Mouse (Mus musculus) ovary, postnatal 10 days (tissue): ENCODE data around the gene Bpgm.

Source experiments
- DNase-seq: peaks from one replicate; pipeline ENCODE4 v3.0.0; 2022; ENCODE audit warnings: low spot score

Bpgm gene

GRCm38 (mm10) chr6:34486071-34486626, 10.1 kb downstream of the Bpgm start:
- DNase-seq = no peak

DNA sequence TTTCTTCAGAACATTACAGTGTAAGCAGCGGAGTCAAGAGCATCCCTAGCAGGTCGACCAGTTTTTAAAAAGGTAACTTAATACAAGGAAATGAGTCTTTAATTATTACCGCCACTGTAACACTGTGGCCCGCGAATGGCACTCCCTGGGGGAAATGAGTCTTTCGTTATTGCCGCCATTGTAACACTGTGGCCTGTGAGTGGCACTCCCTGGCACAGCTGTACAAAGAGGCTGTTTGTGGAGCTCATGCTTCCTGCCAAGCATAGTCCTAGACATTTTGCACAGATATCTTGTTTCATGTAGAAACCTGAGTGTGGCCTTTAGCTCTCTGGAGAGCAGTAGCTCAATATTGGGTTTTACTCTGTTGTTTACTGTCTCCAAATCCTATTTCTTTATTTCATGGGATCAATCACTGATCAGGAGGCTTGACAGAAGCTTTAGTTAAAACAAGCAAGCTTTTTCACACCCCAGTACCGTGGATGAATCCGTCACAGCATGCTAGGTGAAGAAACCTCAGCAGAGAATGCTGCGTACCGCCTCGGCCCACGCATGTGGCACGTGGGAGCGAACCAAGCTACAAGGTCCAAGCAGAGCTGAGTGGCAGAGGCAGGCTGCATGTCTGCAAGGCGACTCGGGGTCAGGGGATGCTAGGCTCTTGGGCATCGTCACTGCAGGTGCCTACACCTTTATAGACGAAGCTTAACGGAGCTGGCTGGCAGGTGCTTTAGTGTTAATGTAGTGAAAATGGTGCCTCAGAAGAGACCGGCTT, 17.5 kb downstream of the Bpgm start:
- DNase-seq = no peak

DNA sequence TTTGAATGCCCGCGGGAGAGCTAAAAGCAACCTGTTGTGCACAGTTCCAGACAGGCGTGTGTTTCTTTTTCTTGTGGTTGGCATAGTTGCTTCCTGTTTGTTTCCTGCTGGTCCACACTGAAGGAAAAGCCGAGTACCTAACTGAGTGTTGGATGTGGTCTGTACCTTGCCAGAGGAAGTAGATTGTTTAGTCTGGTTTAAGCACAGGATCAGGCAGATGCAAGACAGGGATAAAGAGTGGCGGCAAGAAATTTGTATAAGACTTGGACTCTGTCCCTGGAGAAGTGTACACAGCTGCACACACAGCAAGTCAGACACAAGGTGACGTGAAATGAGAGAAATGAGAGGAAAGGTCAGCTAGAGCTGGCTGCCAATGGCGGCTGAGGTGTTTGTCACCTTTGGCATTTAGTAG, 19.1 kb downstream of the Bpgm start:
- DNase-seq = no peak

DNA sequence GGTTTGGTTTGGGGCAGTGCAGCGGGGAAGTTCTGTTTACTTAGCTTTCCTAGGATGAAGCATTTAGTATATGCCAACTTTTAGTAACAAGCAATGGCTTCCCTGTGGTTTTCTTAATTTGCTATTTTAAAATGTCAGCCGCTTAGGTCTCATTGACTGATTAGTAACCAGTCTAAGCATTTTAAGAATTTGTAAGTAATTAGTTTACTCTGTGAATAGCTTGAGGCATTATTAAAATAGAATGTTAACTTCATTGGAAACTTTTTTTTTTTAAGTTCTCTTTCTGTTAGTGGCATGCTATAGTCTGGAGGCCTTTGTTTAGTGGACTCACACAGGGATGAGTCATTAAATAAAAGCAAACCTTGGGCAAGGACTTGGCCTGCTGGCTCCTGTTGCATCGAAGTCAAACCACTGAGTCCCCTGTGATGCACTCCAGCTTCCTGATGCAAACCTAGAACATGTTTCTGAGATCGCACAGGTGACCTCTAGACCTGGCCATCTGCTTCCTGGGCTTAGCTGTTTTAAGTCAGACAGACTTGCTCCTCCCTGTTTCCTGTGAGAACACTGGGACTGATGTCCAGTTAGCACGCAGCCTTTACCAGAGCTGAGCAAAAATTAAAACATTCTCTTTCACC, 22.1 kb downstream of the Bpgm start:
- no peak for DNase-seq

- no peak for DNase-seq
These were observed 26.3 kb downstream of the Bpgm start for GRCm38 (mm10) chr6:34502291-34502690.

GRCm38 (mm10) chr6:34505957-34506356, 29.9 kb downstream of the Bpgm start:
- DNase-seq = no peak

DNA sequence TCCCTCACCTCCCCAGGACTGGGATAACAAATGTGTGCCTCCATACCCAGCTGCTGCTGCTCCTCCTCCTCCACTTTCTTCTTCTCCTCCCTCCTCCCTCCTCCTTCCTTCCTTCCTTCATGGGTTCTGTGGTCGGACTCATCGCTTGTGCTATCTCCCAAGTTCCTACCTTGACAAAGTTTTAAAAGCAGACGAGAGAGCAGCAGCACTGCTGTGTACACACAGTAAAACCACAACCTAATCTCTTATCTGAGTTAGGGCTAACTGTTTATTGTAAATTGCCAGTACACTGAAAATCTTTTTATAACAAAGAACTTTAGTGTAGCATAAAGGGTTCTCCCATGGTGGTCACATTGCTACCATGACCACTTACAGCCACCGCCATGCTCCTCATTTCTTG, 31.6 kb downstream of the Bpgm start:
- no peak for DNase-seq

DNA sequence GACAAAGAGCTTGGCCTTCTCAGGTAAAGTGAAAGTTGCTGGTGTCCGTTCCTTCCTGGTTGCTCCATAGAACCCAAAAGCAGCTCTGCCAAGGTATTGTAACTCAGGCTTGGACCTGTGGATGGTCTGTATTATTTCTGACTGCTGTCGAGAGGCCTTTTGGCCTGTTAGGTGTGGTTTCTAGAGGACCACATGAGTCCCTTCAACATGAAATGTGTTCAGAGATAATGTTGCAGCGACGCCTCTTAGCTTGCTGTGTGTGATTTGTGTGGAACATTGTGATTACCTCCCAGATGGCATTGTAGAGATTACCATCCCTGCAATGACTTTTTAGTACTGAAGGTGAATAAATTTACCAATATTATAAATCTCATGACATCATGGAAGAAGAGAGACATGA, 32.0 kb downstream of the Bpgm start:
- DNase-seq = no peak

GRCm38 (mm10) chr6:34510277-34510676, 34.3 kb downstream of the Bpgm start:
- no peak for DNase-seq

DNA sequence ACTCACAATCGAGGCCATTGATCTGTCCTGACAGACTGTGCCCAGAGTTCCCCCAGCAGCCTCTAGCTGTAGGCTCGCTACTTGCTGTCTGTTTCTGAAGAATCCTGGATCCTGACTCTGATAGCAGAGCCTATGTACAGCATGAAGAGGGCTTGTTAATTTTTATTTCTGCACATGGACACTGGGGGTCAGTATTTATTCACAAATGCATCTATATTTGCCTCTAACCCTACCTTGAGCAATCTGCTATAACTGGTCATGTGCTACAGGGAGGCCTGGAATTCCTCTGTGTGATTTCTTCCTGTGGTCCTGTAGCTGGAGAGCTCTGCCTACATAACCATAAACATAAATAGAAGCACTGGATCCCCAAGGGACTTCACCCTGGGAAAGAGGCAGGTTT, 35.4 kb downstream of the Bpgm start:
- DNase-seq = no peak

DNA sequence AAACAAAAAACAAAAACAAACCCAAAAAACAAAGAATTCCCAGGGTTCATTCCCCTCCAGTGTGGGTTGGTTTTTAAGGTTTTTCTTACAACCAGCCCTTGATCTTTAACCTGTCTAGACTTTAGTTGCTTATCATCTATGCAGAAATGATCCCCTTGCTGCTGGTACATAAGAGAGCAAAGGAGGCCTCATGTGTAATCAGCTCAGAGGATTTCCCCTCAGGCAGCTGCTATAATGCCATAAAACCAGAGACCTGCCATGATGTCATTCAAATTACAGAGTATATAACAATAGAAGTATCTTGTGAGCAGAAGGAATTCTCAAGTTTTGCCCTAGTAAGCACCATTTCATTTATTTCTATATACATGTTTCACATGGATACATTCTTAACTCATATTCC, 36.7 kb downstream of the Bpgm start:
- DNase-seq = no peak

- DNase-seq = no peak
These were observed 38.6 kb downstream of the Bpgm start for GRCm38 (mm10) chr6:34514655-34515054.

GRCm38 (mm10) chr6:34515098-34515782, 39.2 kb downstream of the Bpgm start:
- DNase-seq = no peak

- DNase-seq = no peak
These were observed 39.7 kb downstream of the Bpgm start for GRCm38 (mm10) chr6:34515783-34516099.

- DNase-seq = no peak
These were observed 41.7 kb downstream of the Bpgm start for GRCm38 (mm10) chr6:34517750-34518149.

GRCm38 (mm10) chr6:34519087-34519486, 43.1 kb downstream of the Bpgm start:
- no peak for DNase-seq

- DNase-seq = no peak
These were observed 44.5 kb downstream of the Bpgm start for GRCm38 (mm10) chr6:34520491-34520890.

GRCm38 (mm10) chr6:34520912-34521311, 44.9 kb downstream of the Bpgm start:
- no peak for DNase-seq

- no peak for DNase-seq
These were observed 47.5 kb downstream of the Bpgm start for GRCm38 (mm10) chr6:34523476-34523875.

GRCm38 (mm10) chr6:34525499-34525924, 49.5 kb downstream of the Bpgm start:
- no peak for DNase-seq

- DNase-seq = no peak
These were observed 49.9 kb downstream of the Bpgm start for GRCm38 (mm10) chr6:34525927-34526326.

- no peak for DNase-seq
These were observed 50.4 kb downstream of the Bpgm start for GRCm38 (mm10) chr6:34526389-34526788.

DNA sequence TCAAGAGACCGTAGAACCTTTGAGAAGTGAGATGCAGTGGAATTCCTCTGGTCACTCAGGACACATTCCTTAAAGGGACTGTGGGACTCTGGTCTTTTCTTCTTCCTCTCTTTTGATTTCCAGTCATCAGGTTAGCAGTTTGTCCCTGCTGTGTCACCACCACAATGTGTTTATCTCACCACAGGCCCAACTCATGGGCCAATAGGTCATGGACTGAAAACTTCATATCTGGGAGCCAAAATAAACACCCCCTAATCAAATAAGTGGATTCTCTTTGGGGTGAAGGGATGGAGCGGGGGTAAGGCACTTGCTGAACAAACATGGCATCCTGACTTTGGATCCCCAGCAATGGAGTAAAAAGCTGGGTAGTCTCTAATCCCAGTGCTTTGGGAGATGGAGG, 52.1 kb downstream of the Bpgm start:
- no peak for DNase-seq
